Mouse (Mus musculus) forebrain, embryonic 11.5 days (tissue): Measurements from ENCODE around the gene 1700010B08Rik. TPM values are rescaled to one million over a fixed set of nuclear protein-coding genes. Genes with fewer than 3 reads are reported as not detected.

Experiments used
- ATAC-seq: fragments of 200-750 bp; cut with Nextera tagmentation; replicated peaks from 2 replicates; pipeline ENCODE4 v1.8.0; 2017; ENCODE audit warnings: moderate TSS enrichment; ENCODE audit not compliant: low FRiP score
- DNase-seq: peaks from one replicate; pipeline ENCODE4 v3.0.0-alpha.2; 2017; ENCODE audit warnings: low spot score
- H3K27ac ChIP-seq: fragments of 300-500 bp; sonication (generic); 2 replicates; pipeline ENCODE4 v1.5.1; 2014; ENCODE audit warnings: low read depth, low read length
- H3K27me3 ChIP-seq: fragments of 300-500 bp; sonication (generic); 2 replicates; pipeline ENCODE4 v1.6.1; 2014; ENCODE audit warnings: mild to moderate bottlenecking, low read length, mixed read lengths; ENCODE audit not compliant: control insufficient read depth, insufficient read depth
- H3K36me3 ChIP-seq: fragments of 300-500 bp; sonication (generic); 2 replicates; pipeline ENCODE4 v1.6.1; 2014; ENCODE audit warnings: mild to moderate bottlenecking, low read length, moderate library complexity, mixed read lengths; ENCODE audit not compliant: control insufficient read depth, insufficient read depth
- H3K4me1 ChIP-seq: fragments of 300-500 bp; sonication (generic); replicated peaks from 2 replicates; pipeline ENCODE4 v1.6.1; 2014; ENCODE audit warnings: low read length, mixed read lengths; ENCODE audit not compliant: control insufficient read depth, insufficient read depth
- H3K4me2 ChIP-seq: fragments of 300-500 bp; sonication (generic); 2 replicates; pipeline ENCODE4 v1.6.1; 2014; ENCODE audit warnings: low read depth, mild to moderate bottlenecking, low read length, moderate library complexity, mixed read lengths; ENCODE audit not compliant: severe bottlenecking
- H3K4me3 ChIP-seq: fragments of 300-500 bp; sonication (generic); 2 replicates; pipeline ENCODE4 v1.5.1; 2014; ENCODE audit warnings: low read depth, low read length
- H3K9ac ChIP-seq: fragments of 300-500 bp; sonication (generic); 2 replicates; pipeline ENCODE4 v1.6.1; 2014; ENCODE audit warnings: low read length
- H3K9me3 ChIP-seq: fragments of 300-500 bp; sonication (generic); 2 replicates; pipeline ENCODE4 v1.6.1; 2016; ENCODE audit warnings: low read length, mixed read lengths; ENCODE audit not compliant: control insufficient read depth
- WGBS: fragments of 180-500 bp; shearing (Covaris S2); extraction: QIAGEN DNeasy Blood & Tissue Kit; methylation state at CpG from one replicate; pipeline ENCODE4 v1.1.7; 2014; 5-methylcytosine and 5-hydroxymethylcytosine counted together
- polyA plus RNA-seq: library from polyadenylated mRNA; unstranded; fragments of >200 nt; fragmentation: Nextera tagmentation; extraction: Ambion mirVana; gene quantifications from 2 replicates; pipeline ENCODE4 v1.2.1, GENCODE M21; 2014

Gene 1700010B08Rik
- polyA plus RNA-seq, 1 experiment from 2014 or later = not detected

DNA sequence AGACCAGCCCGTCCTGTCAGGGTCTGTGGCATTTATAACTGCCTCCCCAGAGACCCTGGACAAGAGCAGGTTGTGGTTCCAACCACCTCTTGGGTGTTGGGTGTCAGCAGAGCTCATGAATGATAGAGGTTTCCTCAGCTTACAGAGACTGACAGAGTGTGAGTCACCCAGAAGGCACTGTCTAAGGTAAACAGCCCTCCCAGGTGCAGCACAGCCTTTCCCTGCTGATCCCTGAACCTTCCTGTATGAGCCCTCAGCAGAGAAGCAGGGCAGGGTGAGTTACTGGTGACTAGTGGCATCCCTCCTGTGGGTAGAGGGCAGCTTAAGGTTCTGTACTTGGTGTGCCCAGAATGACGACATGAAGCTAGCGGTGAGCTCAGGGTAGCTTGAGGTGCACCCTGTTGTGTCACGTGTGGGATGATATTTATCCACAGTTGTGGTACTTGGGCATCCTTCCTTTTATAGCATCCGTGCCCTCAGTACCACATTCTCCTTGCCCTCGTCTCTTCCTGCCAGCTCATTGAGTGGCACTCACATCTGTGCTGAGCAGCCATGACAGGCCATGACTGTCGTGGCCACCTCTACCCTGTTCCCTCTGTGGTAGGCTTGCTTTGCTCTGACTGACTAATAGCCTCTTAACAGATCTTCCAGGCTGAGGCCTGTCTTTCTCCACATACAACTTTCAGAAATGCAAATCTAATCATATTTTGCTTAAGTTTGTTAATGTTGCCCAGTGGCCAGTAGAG lies 25.0 kb downstream of the 1700010B08Rik start:
- no peaks in the 10 kb centered on the region; the same call in 1 of the 2 replicates for H3K4me1 ChIP-seq
- H3K9ac ChIP-seq = no peak overlapping the region
- DNase-seq (no peak), ATAC-seq (no peak)
- H3K27me3 ChIP-seq = no peaks in the 10 kb centered on the region
- no peak overlapping the region for H3K4me2 ChIP-seq
- no peaks in the 10 kb centered on the region; the same call in 1 of the 2 replicates for H3K9me3 ChIP-seq
- no peak overlapping the region for H3K27ac ChIP-seq
- H3K36me3 ChIP-seq = no peaks in the 10 kb centered on the region
- 85% methylated on average over 7 of the region's 7 CpGs for WGBS
- no peak overlapping the region for H3K4me3 ChIP-seq

GRCm38 (mm10) chr2:173748961-173749659 lies 29.9 kb downstream of the 1700010B08Rik start:
- Histone ChIP-seq H3K27ac (no peak overlapping the region), H3K4me2 (no peak overlapping the region), H3K9ac (no peak overlapping the region), H3K36me3 (no peaks in the 10 kb centered on the region), H3K4me3 (no peak overlapping the region), H3K27me3 (no peaks in the 10 kb centered on the region), H3K9me3 (no peaks in the 10 kb centered on the region; the same call in 1 of the 2 replicates), H3K4me1 (no peaks in the 10 kb centered on the region)
- 93% methylated on average over 2 of the region's 2 CpGs for WGBS
- no peak for DNase-seq
- ATAC-seq = no peak

DNA sequence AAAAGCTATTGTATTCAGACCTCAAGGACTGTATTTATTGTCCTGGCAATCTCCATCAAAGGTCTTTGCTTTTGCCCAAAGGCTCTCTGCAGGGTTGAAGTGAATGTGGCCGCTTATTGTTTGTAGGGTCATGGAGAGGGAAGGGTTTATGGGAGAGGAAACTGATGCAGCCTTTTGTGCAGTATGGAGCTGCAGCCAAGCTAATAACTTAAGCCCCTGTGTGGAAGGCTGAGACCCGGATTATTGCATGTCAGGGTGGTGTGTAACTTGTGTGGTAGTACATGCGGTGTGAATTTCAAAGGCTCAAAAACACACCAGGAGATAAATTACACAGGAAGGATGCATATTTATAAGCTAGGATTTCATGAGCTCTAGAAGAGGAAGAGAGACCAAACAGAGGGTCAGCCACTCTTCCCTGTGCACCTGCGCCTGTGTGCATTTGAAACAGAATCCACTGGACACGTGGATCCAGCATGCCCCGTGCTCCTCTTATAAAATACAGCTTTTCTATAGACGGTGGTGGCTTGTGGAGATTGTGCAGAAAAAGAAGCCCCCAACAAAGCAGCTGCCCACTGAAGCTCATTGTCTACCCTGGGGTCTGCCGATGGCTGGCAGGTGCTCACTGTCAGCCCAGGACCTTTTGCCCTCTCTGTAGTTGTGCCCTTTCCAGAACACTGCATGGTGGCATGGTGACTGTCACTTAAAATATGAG lies 36.4 kb downstream of the 1700010B08Rik start:
- Histone ChIP-seq H3K9me3 (no peaks in the 10 kb centered on the region), H3K36me3 (no peaks in the 10 kb centered on the region), H3K4me1 (no peaks in the 10 kb centered on the region; the same call in 1 of the 2 replicates), H3K27ac (peak overlapping the region; percentile 43), H3K9ac (no peak overlapping the region), H3K4me3 (no peak overlapping the region), H3K27me3 (no peaks in the 10 kb centered on the region), H3K4me2 (no peak overlapping the region)
- no peak for DNase-seq
- peak; percentile 75 for ATAC-seq
- 44% methylated on average over 8 of the region's 8 CpGs for WGBS

DNA sequence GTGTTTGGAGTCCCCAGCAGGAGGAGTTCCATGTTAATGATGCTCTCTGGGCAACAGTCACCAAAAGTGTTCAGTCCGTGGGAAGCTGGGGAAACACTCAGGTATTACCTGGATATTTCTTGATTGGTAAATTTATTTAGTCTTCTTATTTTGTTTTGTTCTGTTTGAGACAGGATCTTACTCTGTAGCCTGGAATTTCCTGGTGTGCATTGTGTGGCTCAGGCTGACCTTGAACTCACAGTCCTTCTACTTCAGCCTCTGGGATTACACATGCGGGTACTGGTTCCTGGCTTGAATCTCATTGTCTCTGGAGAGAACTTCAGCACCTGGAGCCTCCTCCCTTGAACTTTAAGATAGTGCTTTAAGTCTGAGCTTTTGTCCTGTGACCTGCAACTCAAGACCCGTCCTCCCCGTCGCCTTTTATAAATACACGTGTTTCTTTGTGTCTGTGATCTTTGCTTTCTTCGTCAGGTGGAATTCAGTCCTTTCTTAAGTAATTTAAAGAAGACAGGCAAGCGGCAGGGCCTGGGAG lies 38.5 kb downstream of the 1700010B08Rik start:
- H3K36me3 ChIP-seq = no peaks in the 10 kb centered on the region
- WGBS = 89% methylated on average over 8 of the region's 8 CpGs

GRCm38 (mm10) chr2:173760607-173761006 lies 41.4 kb downstream of the 1700010B08Rik start:
- no peak overlapping the region for H3K4me2 ChIP-seq
- WGBS = 92% methylated on average over 6 of the region's 6 CpGs
- H3K27ac ChIP-seq = no peak overlapping the region
- no peak for ATAC-seq
- no peaks in the 10 kb centered on the region; the same call in 1 of the 2 replicates for H3K4me1 ChIP-seq
- no peak overlapping the region for H3K4me3 ChIP-seq
- DNase-seq = no peak
- no peaks in the 10 kb centered on the region for H3K9me3 ChIP-seq
- H3K9ac ChIP-seq = no peak overlapping the region
- H3K36me3 ChIP-seq = no peaks in the 10 kb centered on the region
- no peaks in the 10 kb centered on the region for H3K27me3 ChIP-seq

More for the DNA sequence above, 38.5 kb downstream of the 1700010B08Rik start:
- Histone ChIP-seq H3K27ac (no peak overlapping the region), H3K27me3 (no peaks in the 10 kb centered on the region), H3K4me2 (no peak overlapping the region), H3K9ac (no peak overlapping the region), H3K4me3 (no peak overlapping the region), H3K4me1 (no peaks in the 10 kb centered on the region; the same call in 1 of the 2 replicates), H3K9me3 (no peaks in the 10 kb centered on the region)
- no peak for ATAC-seq
- DNase-seq = no peak

DNA sequence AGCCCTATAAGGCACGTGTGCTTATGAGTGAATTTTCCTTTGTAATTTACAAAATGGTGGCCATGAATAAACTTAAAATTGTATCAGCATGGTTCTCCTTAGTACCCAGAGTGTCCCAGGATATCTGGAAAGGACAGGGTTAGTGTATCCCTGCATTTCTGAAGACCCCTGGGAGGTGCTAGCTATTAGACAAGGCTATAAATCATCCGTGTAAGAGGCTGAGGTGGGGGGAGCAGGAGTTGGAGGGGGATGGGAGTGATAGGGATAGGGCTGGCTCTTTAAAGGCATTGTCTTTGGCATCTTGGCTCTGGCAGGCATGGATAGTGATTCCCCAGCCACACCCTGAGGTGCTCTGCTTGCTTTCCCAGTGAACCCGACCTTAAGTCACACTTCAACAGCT lies 45.4 kb downstream of the 1700010B08Rik start:
- Histone ChIP-seq H3K27me3 (no peaks in the 10 kb centered on the region), H3K9ac (no peak overlapping the region), H3K4me3 (no peak overlapping the region), H3K36me3 (no peaks in the 10 kb centered on the region; the same call in 1 of the 2 replicates), H3K4me2 (no peak overlapping the region), H3K27ac (no peak overlapping the region), H3K9me3 (no peaks in the 10 kb centered on the region), H3K4me1 (peaks cover 2% of the 10 kb centered on the region; the same call in 1 of the 2 replicates)
- ATAC-seq = no peak
- DNase-seq = no peak
- 69% methylated on average over 3 of the region's 3 CpGs for WGBS

GRCm38 (mm10) chr2:173767959-173768595 lies 48.9 kb downstream of the 1700010B08Rik start:
- H3K27me3 ChIP-seq = no peaks in the 10 kb centered on the region
- ATAC-seq (no peak), DNase-seq (no peak)
- H3K4me1 ChIP-seq = peaks cover 11% of the 10 kb centered on the region
- no peaks in the 10 kb centered on the region; the same call in 1 of the 2 replicates for H3K36me3 ChIP-seq
- H3K9ac ChIP-seq = no peak overlapping the region
- H3K9me3 ChIP-seq = no peaks in the 10 kb centered on the region
- WGBS = 92% methylated on average over 8 of the region's 8 CpGs
- no peak overlapping the region for H3K27ac ChIP-seq
- no peak overlapping the region for H3K4me3 ChIP-seq
- H3K4me2 ChIP-seq = no peak overlapping the region

GRCm38 (mm10) chr2:173769183-173769582 lies 50.0 kb downstream of the 1700010B08Rik start:
- Histone ChIP-seq H3K9me3 (no peaks in the 10 kb centered on the region), H3K4me3 (no peak overlapping the region), H3K4me2 (no peak overlapping the region), H3K9ac (no peak overlapping the region), H3K27me3 (no peaks in the 10 kb centered on the region), H3K27ac (0 out of 2 replicates have a peak overlapping the region, but pooled peaks have one; percentile 15), H3K4me1 (peaks cover 11% of the 10 kb centered on the region), H3K36me3 (no peaks in the 10 kb centered on the region; the same call in 1 of the 2 replicates)
- WGBS = 73% methylated on average over 10 of the region's 10 CpGs
- ATAC-seq = no peak
- no peak for DNase-seq
